18 mouse cellular contexts compared by ENCODE assay signal in the genomic region with DNA sequence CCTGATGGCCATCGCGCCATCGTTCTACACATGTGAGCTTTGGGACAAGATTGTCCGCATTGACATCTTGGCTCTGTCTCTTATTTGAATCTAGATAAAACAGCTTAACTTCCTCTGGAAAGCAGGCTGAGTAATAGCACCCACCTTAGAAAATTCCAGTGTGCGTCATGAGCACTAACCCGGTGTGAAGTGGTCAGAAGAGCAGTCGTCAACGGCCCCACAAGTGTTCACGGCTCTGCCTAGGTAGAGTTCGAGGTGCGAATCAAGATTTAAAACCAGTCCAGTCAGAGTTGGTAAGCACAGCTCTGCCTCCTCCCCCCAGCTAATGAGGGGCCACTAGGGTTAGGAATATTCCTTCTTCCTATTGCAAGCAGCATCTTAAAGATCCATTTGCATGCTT. TPM values are rescaled to one million over a fixed set of nuclear protein-coding genes. Genes with fewer than 3 reads are reported as not detected.
"Had no signal": no experiment of that assay in that cellular context is flagged by ENCODE, and none has a peak within 500 bp of the region (broad histone marks: within the 10 kb centered on the region; RNA-seq: fewer than 3 reads in every experiment).

No protein-coding gene starts in this region.

- H3K9ac ChIP-seq: limb, embryonic 13.5 days; liver, embryonic 12.5 days; liver, embryonic 15.5 days; midbrain, embryonic 12.5 days; midbrain, embryonic 15.5 days; neural tube, embryonic 12.5 days; neural tube, embryonic 15.5 days; stomach, embryonic 15.5 days had no signal

- DNase-seq: left cerebral cortex, postnatal 4 days; liver; right cerebral cortex, adult 18-20 months; right cerebral cortex, postnatal 14 days; right cerebral cortex, postnatal 4 days; thymus, postnatal 25 days had no signal

- H3K4me3 ChIP-seq: limb, embryonic 13.5 days; liver, embryonic 12.5 days; liver, embryonic 15.5 days; midbrain, embryonic 12.5 days; midbrain, embryonic 15.5 days; neural tube, embryonic 12.5 days; neural tube, embryonic 15.5 days; stomach, embryonic 15.5 days had no signal

- H3K4me2 ChIP-seq: limb, embryonic 13.5 days; liver, embryonic 12.5 days; liver, embryonic 15.5 days; midbrain, embryonic 12.5 days; midbrain, embryonic 15.5 days; neural tube, embryonic 12.5 days; neural tube, embryonic 15.5 days; stomach, embryonic 15.5 days had no signal

- H3K36me3 ChIP-seq: limb, embryonic 13.5 days; liver, embryonic 12.5 days; liver, embryonic 15.5 days; midbrain, embryonic 12.5 days; midbrain, embryonic 15.5 days; neural tube, embryonic 12.5 days; neural tube, embryonic 15.5 days; stomach, embryonic 15.5 days had no signal

- H3K4me1 ChIP-seq: limb, embryonic 13.5 days; liver, embryonic 15.5 days; stomach, embryonic 15.5 days had no signal

- H3K27me3 ChIP-seq: midbrain, embryonic 15.5 days; stomach, embryonic 15.5 days had no signal

- H3K9me3 ChIP-seq: limb, embryonic 13.5 days; liver, embryonic 12.5 days; liver, embryonic 15.5 days; midbrain, embryonic 12.5 days; midbrain, embryonic 15.5 days; neural tube, embryonic 12.5 days; neural tube, embryonic 15.5 days; stomach, embryonic 15.5 days had no signal

- ATAC-seq: hindbrain, postnatal 0 days; inflammation-experienced regulatory T-cells, adult 6 months; intestine, postnatal 0 days; liver, embryonic 12.5 days; midbrain, embryonic 15.5 days had no signal

- H3K27ac ChIP-seq: hindbrain, postnatal 0 days; limb, embryonic 13.5 days; liver, embryonic 12.5 days; liver, embryonic 15.5 days; macrophage; midbrain, embryonic 12.5 days; midbrain, embryonic 15.5 days; neural tube, embryonic 12.5 days; neural tube, embryonic 15.5 days; stomach, embryonic 15.5 days had no signal

RNA-seq across cellular contexts. Expression of a gene that starts 21.5 kb away (rescaled TPM):
- polyA plus RNA-seq: inflammation-experienced regulatory T-cells, adult 6 months; macrophage had no signal
